Mouse (Mus musculus): ENCODE measurements around the gene Gm4881. TPM values are rescaled to one million over a fixed set of nuclear protein-coding genes. Genes with fewer than 3 reads are reported as not detected.
"Not testable (repeated sequence)": the region's sequence is repeated elsewhere in the genome, so short reads cannot be mapped to it uniquely, and the experiment has no call there.

Gm4881 gene
- total and polyA plus RNA-seq, 2 experiments = not detected

DNA sequence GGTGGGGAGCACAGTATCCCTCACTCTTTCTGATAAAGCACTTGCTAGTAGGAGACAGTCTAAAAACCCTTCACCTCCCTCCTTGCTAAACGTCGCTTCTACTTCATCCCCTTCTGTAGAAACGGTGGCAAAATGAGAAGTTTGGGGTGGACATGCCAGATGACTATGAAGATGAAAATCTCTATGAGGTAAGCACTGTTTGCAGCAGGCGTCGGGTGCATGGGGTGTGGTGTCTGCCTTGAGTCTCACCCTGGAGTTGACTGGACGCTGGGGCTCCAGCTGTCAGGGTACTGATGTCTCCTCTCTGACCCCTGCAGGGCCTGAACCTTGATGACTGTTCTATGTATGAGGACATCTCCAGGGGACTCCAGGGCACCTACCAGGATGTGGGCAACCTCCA lies 43.2 kb downstream of the Gm4881 start:
- no peak overlapping the region for H3K27ac ChIP-seq (replicated peaks; ENCODE audit: insufficient read depth, low read depth, low read length)
- TF ChIP-seq POLR2A (IDR thresholded peaks at IDR 0.05; ENCODE audit: extremely low read depth, insufficient read depth, low read length) (no peak), CTCF (IDR thresholded peaks at IDR 0.05; ENCODE audit: low read depth, low read length) (no peak)
- WGBS = 75% methylated on average over 6 of the region's 6 CpGs
- peaks cover 8% of the 10 kb centered on the region; the same call in 1 of the 2 replicates for H3K79me2 ChIP-seq (ENCODE audit: control insufficient read depth, insufficient read depth, low read length)
- H3K36me3 ChIP-seq (ENCODE audit: control insufficient read depth, insufficient read depth, low read length) = no peaks in the 10 kb centered on the region
- H3K27me3 ChIP-seq (ENCODE audit: control insufficient read depth, insufficient read depth, low read length) = no peaks in the 10 kb centered on the region
- no peak overlapping the region for H3K9ac ChIP-seq (ENCODE audit: low read depth, low read length)
- peaks cover 8% of the 10 kb centered on the region for H3K4me1 ChIP-seq (ENCODE audit: control insufficient read depth, insufficient read depth, low read length)
- DNase-seq (ENCODE audit: extremely low read depth, low read depth, low spot score) = no peak
- H3K4me3 ChIP-seq (ENCODE audit: insufficient read depth, low read depth, low read length) = no peak overlapping the region

DNA sequence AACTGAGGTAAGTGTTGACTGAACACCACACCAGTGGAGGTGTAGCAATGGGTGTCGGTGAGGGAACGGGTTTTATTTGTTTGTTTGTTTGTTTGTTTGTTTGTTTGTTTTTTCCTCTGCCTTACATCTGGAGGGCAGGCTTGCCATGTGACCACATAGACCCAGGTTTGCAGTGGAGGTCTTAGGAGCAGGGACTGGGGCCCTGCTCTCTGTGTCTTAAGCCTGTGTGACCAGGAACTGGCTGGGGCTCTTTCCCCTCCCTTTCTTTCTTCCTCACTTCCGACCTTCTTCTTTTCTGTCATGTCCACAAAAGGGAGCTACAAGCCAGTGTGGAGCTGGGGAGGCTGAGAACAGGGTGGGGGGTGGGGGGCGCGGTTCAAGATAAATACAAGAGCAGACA lies 46.3 kb downstream of the Gm4881 start:
- no peak for DNase-seq (ENCODE audit: extremely low read depth, low read depth, low spot score)
- H3K9ac ChIP-seq (ENCODE audit: low read depth, low read length) = no peak overlapping the region
- H3K36me3 ChIP-seq (ENCODE audit: control insufficient read depth, insufficient read depth, low read length) = no peaks in the 10 kb centered on the region
- no peaks in the 10 kb centered on the region for H3K79me2 ChIP-seq (ENCODE audit: control insufficient read depth, insufficient read depth, low read length)
- H3K4me1 ChIP-seq (ENCODE audit: control insufficient read depth, insufficient read depth, low read length) = peaks cover 4% of the 10 kb centered on the region; the same call in 1 of the 2 replicates
- no peaks in the 10 kb centered on the region for H3K27me3 ChIP-seq (ENCODE audit: control insufficient read depth, insufficient read depth, low read length)
- H3K27ac ChIP-seq (replicated peaks; ENCODE audit: insufficient read depth, low read depth, low read length) = no peak overlapping the region
- no peak for TF ChIP-seq CTCF (IDR thresholded peaks at IDR 0.05; ENCODE audit: low read depth, low read length)
- no peak for TF ChIP-seq POLR2A (IDR thresholded peaks at IDR 0.05; ENCODE audit: extremely low read depth, insufficient read depth, low read length)
- no peak overlapping the region for H3K4me3 ChIP-seq (ENCODE audit: insufficient read depth, low read depth, low read length)
- WGBS = 75% methylated on average over 5 of the region's 5 CpGs

DNA sequence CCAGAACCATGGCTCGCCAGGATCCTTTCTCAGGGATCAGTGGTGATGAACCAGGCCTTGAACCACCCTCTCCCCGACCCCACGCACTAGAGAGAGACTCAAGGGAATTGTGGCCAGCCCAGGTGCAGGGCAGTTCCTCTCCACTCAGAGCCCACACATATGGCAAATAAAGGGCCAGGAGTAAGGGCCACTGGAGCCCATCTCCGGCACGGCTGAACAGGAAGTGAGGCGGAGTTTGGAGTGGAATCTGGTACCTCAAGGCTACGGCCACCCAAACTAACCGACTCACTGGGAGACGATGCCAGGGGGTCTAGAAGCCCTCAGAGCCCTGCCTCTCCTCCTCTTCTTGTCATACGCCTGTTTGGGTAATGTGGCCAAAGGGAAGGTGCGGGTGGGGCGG lies 47.1 kb downstream of the Gm4881 start, which contains the start of gene Cd79a:
Gene Cd79a, plus strand, starts transcription at position 158 of the 400 bp plus-strand sequence.
- no peaks in the 10 kb centered on the region for H3K27me3 ChIP-seq (ENCODE audit: control insufficient read depth, insufficient read depth, low read length)
- 72% methylated on average over 12 of the region's 12 CpGs for WGBS

DNA sequence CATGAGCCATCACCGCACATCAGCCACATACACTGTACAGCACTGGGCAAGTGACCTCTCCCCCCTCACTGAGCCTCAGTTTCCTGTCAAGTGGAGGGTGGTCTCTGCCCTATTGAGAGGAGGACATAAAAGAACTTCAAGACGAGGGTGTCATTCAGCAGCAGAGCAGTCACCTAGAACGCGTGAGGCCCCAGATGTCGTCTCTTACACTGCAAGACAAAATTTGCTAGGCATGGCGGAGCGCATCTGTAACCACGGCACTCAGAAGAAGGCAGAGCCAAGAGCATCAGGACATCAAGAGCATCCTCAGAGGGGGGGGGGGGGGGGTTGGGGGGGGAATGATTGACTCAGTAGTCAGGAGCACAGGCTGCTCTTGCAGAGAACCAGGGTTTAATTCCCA lies 48.0 kb downstream of the Gm4881 start:
- H3K36me3 ChIP-seq (ENCODE audit: control insufficient read depth, insufficient read depth, low read length) = no peaks in the 10 kb centered on the region
- DNase-seq (ENCODE audit: extremely low read depth, low read depth, low spot score) = no peak
- no peaks in the 10 kb centered on the region for H3K79me2 ChIP-seq (ENCODE audit: control insufficient read depth, insufficient read depth, low read length)
- H3K4me3 ChIP-seq (ENCODE audit: insufficient read depth, low read depth, low read length) = no peak overlapping the region
- TF ChIP-seq CTCF (IDR thresholded peaks at IDR 0.05; ENCODE audit: low read depth, low read length) (no peak), POLR2A (IDR thresholded peaks at IDR 0.05; ENCODE audit: extremely low read depth, insufficient read depth, low read length) (no peak)
- H3K4me1 ChIP-seq (ENCODE audit: control insufficient read depth, insufficient read depth, low read length) = no peaks in the 10 kb centered on the region
- no peak overlapping the region for H3K9ac ChIP-seq (ENCODE audit: low read depth, low read length)
- WGBS = 90% methylated on average over 8 of the region's 8 CpGs
- H3K27ac ChIP-seq (replicated peaks; ENCODE audit: insufficient read depth, low read depth, low read length) = no peak overlapping the region
- H3K27me3 ChIP-seq (ENCODE audit: control insufficient read depth, insufficient read depth, low read length) = no peaks in the 10 kb centered on the region

More for the DNA sequence above, 47.1 kb downstream of the Gm4881 start, which contains the start of gene Cd79a:
- H3K27ac ChIP-seq (replicated peaks; ENCODE audit: insufficient read depth, low read depth, low read length) = no peak within 1 kb of the TSS
- peaks cover 2% of the 10 kb centered on the region; the same call in 1 of the 2 replicates for H3K4me1 ChIP-seq (ENCODE audit: control insufficient read depth, insufficient read depth, low read length)
- no peak within 1 kb of the TSS for H3K9ac ChIP-seq (ENCODE audit: low read depth, low read length)
- no peaks in the 10 kb centered on the region for H3K79me2 ChIP-seq (ENCODE audit: control insufficient read depth, insufficient read depth, low read length)
- no peaks in the 10 kb centered on the region for H3K36me3 ChIP-seq (ENCODE audit: control insufficient read depth, insufficient read depth, low read length)
- no peak for DNase-seq (ENCODE audit: extremely low read depth, low read depth, low spot score)
- no peak for TF ChIP-seq POLR2A (IDR thresholded peaks at IDR 0.05; ENCODE audit: extremely low read depth, insufficient read depth, low read length)
- no peak for TF ChIP-seq CTCF (IDR thresholded peaks at IDR 0.05; ENCODE audit: low read depth, low read length)
- H3K4me3 ChIP-seq (ENCODE audit: insufficient read depth, low read depth, low read length) = no peak within 1 kb of the TSS

DNA sequence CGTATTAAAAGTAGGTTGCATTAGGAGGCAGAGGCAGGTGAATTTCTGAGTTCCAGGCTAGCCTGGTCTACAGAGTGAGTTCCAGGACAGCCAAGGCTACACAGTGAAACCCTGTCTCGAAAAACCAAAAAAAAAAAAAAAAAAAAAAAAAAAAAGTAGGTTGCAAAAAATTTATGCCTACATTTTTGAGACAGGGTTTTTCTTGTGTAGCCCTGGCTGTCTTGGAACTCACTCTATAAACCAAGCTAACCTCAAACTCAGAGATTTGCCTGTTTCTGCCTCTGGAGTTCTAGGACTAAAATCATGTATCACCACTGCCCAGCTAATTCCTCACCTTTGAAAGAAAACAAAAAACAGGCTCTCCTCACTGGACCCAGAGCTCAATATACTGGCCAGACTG lies 48.5 kb downstream of the Gm4881 start:
- not testable (repeated sequence) for H3K36me3 ChIP-seq (ENCODE audit: control insufficient read depth, insufficient read depth, low read length); H3K27me3 ChIP-seq (ENCODE audit: control insufficient read depth, insufficient read depth, low read length); H3K4me1 ChIP-seq (ENCODE audit: control insufficient read depth, insufficient read depth, low read length); H3K27ac ChIP-seq (replicated peaks; ENCODE audit: insufficient read depth, low read depth, low read length); H3K9ac ChIP-seq (ENCODE audit: low read depth, low read length); H3K4me3 ChIP-seq (ENCODE audit: insufficient read depth, low read depth, low read length); H3K79me2 ChIP-seq (ENCODE audit: control insufficient read depth, insufficient read depth, low read length); DNase-seq (ENCODE audit: extremely low read depth, low read depth, low spot score)
- 80% methylated on average over 2 of the region's 2 CpGs for WGBS

DNA sequence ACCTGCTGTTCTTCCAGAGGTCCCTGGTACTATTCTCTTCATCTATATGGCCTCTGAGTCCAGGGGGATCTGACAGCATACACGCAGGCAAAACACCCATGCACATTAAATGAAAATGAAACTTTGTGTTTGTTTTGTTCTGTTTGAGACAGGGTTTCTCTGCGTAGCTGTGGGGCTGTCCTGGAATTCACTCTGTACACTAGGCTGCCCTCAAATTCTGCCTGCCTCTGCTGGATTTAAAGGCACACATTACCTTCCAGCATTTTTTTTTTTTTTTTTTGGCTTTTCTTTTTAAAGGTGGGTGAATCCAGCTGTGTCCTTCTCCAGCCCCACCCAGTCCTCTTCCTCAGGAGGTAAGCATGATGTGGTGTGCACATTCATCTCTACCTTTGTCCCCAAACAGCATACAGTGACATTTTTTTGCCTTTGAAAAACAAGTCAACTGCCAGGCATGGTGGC lies 52.1 kb downstream of the Gm4881 start:
- no peak for DNase-seq (ENCODE audit: extremely low read depth, low read depth, low spot score)
- 38% methylated on average over 2 of the region's 2 CpGs for WGBS
- Histone ChIP-seq H3K4me3 (ENCODE audit: insufficient read depth, low read depth, low read length) (no peak overlapping the region), H3K9ac (ENCODE audit: low read depth, low read length) (no peak overlapping the region), H3K27ac (replicated peaks; ENCODE audit: insufficient read depth, low read depth, low read length) (no peak overlapping the region), H3K27me3 (ENCODE audit: control insufficient read depth, insufficient read depth, low read length) (no peaks in the 10 kb centered on the region), H3K36me3 (ENCODE audit: control insufficient read depth, insufficient read depth, low read length) (peaks cover 22% of the 10 kb centered on the region), H3K4me1 (ENCODE audit: control insufficient read depth, insufficient read depth, low read length) (no peaks in the 10 kb centered on the region; the same call in 1 of the 2 replicates), H3K79me2 (ENCODE audit: control insufficient read depth, insufficient read depth, low read length) (no peaks in the 10 kb centered on the region)
- no peak for TF ChIP-seq POLR2A (IDR thresholded peaks at IDR 0.05; ENCODE audit: extremely low read depth, insufficient read depth, low read length)
- no peak for TF ChIP-seq CTCF (IDR thresholded peaks at IDR 0.05; ENCODE audit: low read depth, low read length)

All from liver, adult 2 months (tissue).